Mouse (Mus musculus): Measurements from ENCODE around the gene Mns1. TPM values are rescaled to one million over a fixed set of nuclear protein-coding genes. Genes with fewer than 3 reads are reported as not detected.

Gene Mns1
- total RNA-seq (2023): 1.2 TPM

GRCm38 (mm10) chr9:72437822-72438701, at the start of gene Mns1:
Gene Mns1, plus strand, starts transcription at chr9:72438011.

DNA sequence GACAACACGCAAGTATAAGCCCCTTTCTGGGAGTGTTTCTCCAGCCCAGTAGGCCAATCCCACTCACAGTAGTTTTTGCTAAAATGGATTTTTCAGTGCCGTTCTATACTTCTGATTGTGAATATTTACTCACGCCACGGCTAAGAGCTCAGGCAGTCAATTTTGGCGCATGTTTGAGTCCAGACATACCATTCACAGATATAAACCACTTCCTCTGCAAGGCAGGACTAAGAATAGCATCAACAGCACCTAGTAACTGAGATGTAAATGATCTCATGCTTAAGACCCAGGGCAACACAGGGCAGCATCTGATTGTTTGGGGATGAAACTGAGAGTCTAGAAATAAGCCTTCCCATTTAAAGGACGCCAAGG, 54.4 kb downstream of the Mns1 start, which contains the start of gene Tex9:
Tex9 (minus strand) TSS at position 19 of the 372 bp plus-strand sequence.

Other genes with a start within 250 kb of the Mns1 start
- gene Zfp280d, start 163.2 kb upstream of the Mns1 start, total RNA-seq (2023): 114 TPM
- 11.5 TPM for gene Tex9, start 54.2 kb downstream of the Mns1 start, total RNA-seq (2023)
- gene Rfx7, start 94.2 kb downstream of the Mns1 start, total RNA-seq (2023): 71.0 TPM
- gene Nedd4, start 224.3 kb downstream of the Mns1 start, total RNA-seq (2023): 12.8 TPM

All from CD4-positive naive resting alpha-beta T cell, adult 57 days (primary cell).